Mouse (Mus musculus): Measurements from ENCODE around the gene Fndc3a.
A peak's percentile ranks its signal among the peaks of the same experiment; 100 is the strongest.

Fndc3a gene

DNA sequence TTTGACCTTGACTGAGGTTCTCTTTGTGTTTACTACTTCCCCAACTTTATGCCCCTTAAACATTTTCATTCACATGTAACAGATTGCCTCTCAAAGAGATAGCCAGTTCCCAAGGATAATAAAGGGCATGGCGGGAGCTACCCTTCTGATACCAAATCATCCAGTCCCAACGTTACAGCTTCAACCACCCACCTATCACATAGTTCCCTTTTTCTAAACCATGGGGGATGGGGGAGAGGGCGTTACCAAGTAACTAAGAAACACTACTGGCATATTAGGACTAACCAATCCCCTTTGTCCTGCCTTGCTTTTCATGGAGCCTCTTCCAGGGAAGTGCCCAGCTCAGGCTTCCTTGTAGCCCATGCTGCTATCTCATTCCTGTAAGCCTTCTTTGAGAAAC lies 32.6 kb downstream of the Fndc3a start:
- DNase-seq (ENCODE audit: inconsistent age in 2 of 2, low spot score in 1 of 2), result no peak

DNA sequence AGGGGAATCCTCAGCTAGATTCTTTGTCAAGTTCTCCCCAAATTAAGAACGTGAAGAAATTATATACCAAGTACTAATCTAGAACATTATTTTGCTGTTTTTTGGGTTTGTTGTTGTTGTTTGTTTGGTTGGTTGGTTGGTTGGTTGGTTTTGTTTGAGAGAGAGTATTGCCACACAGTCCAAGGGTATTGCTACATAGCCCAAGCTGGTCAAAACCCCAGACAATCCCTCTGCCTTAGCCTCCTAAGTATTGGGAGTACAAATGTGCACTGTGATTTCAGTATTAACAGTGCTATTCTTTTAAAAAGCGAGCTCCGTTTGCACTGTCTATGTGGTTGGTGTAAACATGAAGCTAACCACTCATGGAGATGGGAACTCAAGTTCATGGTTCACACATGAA lies 37.9 kb downstream of the Fndc3a start:
- peak in 1 of 2 experiments; percentile 41 for DNase-seq (ENCODE audit: inconsistent age in 2 of 2, low spot score in 1 of 2)

DNA sequence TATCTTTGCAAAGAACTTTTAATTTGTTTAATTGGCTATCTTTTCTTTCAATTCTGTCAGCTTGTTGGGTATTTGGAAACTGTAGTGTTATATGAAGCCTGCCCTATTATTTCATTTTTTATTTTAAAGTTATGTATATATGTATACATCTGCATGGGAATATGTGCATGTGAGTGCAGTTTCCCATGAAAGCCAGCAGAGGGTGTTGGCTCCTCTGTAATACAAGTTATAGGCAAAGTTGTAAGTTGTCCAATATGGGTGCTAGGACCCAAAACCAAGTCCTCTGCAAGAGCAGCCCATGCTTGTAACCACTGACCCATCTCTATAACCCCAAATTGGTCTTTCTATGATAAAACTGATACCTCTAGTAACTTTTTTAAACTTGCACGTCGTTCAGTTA lies 38.8 kb downstream of the Fndc3a start:
- no peak for DNase-seq (ENCODE audit: inconsistent age in 2 of 2, low spot score in 1 of 2)

DNA sequence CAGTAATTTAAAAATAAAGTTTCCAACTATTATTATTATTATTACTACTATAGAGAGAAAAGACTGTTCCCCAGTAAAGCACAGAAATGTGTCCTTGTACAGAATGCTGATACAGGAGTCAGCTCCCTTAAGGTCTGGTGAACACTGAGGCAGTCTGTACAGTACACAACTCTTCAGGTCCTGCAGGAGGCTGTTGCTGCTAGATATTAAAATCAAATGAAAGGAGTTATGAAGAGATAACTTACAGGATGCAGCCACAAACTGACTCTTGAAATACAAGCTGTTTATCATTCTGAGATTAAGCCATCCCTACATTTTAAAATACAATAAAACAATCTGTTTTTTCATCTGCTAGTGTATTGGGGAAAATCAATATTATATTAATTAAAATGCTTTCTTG lies 60.5 kb downstream of the Fndc3a start:
- no peak for DNase-seq (ENCODE audit: inconsistent age in 2 of 2, low spot score in 1 of 2)

DNA sequence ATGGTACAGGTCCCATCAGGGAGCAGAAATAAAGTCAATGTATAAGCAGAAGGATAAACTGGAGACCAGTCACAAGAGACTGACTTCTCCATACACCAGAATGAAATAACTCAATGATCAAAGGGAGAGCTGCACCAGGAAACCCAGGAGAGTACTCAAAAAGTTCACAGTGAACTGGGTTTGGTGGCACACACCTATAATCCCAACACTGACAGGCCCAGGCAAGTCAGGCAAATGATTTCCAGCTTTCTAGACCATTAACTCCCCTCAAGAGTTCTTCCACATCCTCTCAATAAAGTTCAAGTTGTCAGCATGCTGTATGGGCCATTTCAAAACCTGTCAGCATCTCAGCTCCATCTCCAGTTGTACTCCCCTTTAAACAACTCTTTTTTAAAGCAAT lies 64.3 kb downstream of the Fndc3a start:
- no peak for DNase-seq (ENCODE audit: inconsistent age in 2 of 2, low spot score in 1 of 2)

DNA sequence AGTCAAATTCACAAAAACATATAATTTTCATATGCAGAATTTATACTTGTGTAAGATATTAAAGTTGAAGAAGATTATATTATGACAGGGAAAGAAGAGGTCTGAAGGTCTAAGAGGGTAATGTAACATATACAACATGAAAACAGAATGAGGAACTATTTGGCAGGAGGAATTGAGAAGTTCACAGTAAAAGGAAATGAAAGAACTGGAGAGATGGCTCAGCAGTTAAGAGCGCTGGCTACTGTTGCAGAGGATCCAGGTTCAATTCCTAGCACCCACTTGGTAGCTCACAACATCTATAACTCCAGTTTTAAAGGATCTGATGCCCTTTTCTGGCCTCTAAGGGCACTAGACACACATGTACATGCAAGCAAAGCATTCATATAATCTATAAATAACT lies 65.2 kb downstream of the Fndc3a start:
- DNase-seq (ENCODE audit: inconsistent age in 2 of 2, low spot score in 1 of 2), result no peak

DNA sequence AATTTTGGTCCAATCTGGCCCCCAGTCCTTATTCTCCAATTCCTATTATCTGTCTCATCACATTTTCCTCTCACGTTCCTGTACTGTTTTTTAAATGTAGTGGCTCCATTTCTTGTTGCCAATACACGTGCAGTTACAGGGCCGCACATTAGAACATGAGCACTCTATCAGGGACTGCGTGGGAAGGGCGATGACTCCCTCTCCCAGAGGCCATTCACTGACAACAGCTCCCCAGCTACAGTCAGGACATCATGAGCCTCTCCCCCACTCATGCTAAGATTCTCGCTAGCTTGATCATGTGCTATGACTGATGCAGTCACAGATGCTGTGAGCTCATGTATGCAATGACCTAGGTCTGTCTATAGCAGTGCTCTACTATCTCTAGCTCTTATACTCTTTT lies 71.3 kb downstream of the Fndc3a start:
- no peak for DNase-seq (ENCODE audit: inconsistent age in 2 of 2, low spot score in 1 of 2)

DNA sequence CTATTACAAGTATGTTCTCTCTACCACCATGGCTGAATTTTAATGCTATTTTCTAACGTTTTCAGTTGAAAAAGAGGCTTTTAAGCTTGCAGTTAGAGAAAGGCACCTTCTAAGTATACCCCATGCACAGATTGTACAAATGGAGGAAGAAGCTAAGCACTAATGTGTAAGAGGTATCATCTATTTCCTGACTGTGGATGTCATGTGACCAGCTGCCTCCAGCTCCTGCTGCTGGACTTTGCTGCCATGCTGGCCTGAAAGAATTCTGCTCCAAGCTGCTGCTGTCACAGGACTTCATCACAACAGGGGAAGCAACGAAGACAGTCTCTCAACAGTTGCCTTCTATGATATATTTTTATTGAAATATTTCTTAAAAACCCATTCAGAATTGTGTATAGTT lies 76.2 kb downstream of the Fndc3a start:
- DNase-seq (ENCODE audit: inconsistent age in 2 of 2, low spot score in 1 of 2), result no peak

DNA sequence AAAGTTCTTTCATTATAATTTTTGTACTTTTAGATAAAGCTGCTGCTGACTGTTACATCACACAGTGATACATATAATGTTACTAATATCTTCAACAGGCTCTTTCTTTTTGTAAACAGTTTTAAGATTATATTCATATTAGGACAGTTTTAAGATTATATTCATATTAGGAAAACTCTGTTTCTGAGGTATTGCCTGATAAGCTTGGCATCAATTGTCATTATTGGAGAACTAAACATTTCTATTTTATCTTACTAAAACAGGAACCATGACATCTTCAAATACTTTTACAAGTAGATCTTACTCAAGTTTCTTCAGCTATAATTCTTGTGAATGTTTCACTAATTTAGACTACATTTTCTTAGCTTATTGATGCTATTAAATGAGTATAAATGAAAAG lies 84.4 kb downstream of the Fndc3a start:
- no peak for DNase-seq (ENCODE audit: inconsistent age in 2 of 2, low spot score in 1 of 2)

DNA sequence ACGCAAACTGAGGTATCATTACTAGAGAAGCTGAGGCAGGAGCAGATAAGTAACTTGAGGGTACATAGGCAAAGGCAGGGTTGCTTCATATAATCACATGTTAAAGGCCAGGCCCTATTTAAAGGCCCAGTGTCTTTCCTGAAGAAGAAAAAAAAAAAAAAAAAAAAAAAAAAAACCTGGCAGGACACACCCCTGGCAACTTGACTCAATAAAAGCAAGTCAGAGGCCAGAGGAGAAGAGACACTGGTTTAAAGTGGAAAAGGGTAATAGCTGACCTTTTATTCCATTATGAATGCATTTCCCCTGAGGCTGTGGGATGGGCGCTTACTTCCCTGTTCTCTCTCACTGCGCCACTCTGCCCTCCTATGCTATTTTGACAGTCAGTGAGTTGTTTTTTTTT lies 105.7 kb downstream of the Fndc3a start:
- no peak for DNase-seq (ENCODE audit: inconsistent age in 2 of 2, low spot score in 1 of 2)

DNA sequence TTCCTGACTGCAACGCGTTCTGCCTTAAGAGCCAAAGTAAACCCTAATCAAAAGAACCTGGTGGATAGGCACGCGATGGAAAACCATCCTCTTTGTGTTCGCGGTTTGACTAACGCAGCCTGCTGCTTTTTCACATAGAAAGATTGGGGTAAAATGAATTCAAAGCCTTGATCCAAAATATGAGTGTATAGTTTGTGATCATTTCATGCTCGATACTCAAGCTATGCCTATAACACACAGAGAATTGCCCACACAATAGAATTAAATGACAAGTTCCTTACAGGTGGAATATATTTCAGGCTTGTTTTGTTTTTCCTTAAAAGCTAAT lies 106.6 kb downstream of the Fndc3a start:
- no peak for DNase-seq (ENCODE audit: inconsistent age in 2 of 2, low spot score in 1 of 2)

DNA sequence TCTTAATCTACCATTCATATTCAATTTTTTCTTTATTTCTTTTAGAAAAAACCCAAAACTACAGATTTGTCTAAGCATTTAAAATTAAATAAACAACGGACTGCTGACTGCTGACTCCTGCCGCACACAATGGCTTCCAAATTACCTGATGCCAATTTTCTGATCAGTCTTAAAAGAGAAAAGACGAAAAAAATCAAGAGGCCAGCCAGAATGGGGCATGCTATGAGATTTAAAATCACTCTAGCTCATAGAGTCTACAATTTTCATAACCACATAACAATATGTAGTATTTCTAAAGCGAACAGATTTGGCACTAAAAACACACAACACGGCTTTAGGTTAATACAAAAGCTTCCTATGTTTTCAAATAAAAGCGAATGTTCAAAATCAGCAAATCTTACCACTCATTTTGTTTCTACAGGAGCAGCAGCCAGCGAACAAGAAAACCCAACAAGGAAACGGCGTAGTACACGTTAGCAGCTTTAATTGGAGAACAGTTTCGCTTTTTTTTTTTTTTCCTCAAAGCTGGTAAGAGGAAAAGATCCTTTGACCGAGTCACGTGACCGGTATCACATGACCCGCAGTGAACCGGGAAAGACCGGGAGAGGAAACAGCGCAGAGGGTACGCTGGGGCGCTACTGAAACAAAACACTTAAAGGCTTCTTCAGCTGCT lies 107.1 kb downstream of the Fndc3a start:
- DNase-seq (ENCODE audit: inconsistent age in 2 of 2, low spot score in 1 of 2), result peak; percentile 89 to 96

DNA sequence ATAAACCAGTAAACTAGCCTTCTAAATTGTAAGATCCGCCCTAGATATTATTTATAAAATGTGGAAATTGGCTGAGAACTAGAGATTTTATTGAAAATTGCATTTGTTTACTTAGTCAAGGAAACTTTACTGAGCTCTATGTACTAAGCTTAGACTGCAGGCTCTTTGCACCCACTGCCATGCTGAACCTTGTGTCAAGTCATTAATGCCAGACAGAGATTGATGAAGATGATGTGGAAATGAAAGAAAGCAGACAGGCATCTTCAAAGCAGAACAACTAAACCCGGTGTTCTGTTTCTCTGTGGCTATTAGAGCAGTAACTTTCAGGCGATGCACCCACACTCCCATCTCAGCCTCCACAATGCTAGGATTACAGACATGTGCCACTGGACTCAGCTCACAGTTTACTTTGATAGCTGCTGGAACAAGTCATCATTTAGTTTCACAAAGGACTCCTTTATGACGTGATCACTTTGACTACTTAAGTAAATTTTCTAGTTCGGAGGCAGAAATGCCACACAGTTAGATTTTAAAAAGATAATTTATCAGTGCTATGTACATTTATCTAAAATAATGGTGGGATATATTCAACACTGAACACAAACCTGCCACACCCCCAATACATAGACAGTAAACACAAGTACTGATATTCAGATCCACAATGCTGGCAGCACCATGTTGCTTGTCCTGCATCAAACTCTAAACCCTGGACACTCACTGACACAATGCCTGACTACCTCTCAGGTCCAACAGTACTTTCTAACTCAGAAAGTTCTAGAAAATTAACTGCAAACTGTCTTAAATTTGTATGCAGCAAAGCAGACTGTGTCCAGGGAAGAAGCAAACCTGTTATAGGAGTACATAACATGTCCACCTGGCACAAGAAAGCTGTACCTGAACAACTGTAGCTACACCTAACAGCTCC lies 108.2 kb downstream of the Fndc3a start:
- DNase-seq (ENCODE audit: inconsistent age in 2 of 2, low spot score in 1 of 2), result peak in 1 of 2 experiments; percentile 59

DNA sequence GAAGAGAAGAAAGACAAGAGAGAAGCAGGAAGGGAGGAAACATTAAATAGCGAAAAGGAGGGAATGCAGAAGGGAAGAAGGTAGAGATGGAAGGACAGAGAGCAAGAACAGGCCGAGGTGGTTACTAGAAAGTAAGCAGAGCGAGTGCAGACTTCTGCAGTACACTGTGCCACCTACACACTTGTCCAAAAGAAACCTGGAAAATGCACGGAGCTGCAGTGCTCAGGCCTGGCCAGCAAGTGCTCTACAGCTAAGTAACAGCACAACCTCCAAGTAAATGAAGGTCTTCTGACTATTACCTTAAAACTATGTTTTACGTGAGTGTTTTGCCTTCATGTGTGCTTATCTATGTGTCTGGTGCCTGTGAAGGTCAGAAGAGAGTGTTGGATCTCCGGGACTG lies 109.4 kb downstream of the Fndc3a start:
- peak in 1 of 2 experiments; percentile 42 for DNase-seq (ENCODE audit: inconsistent age in 2 of 2, low spot score in 1 of 2)

DNA sequence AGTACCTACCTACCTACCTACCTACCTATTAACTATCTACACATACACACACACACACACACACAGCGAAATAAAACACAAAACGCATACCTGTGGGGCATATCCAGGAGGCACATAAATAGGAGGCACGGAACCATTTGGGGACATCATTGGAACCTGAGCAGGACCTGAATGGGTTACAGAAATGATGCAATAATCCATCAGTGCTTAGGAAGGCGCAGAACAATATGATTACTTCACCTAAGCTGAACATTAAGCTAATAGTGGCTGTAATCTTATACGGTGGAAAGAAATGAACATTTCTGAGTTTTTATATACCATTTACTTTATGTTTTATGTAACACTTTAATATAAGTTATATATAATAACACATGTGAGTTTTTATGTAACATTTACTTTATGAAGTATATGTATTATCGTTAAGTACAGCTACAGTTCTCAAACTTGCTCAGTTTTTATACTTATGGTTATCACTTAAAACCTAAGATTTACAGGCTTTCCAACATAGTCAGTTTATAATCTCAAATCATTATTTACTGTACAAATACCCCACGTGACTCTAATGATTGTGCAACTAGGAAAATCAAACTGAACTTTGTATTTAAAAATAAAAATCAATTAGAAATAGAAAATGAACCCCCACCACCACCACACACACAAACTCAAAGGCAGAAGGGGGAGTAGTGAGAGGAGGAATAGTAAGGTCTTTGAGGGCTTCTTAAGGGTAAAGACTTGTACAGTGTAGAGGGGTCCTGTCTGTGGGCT lies 110.6 kb downstream of the Fndc3a start:
- no peak for DNase-seq (ENCODE audit: inconsistent age in 2 of 2, low spot score in 1 of 2)

DNA sequence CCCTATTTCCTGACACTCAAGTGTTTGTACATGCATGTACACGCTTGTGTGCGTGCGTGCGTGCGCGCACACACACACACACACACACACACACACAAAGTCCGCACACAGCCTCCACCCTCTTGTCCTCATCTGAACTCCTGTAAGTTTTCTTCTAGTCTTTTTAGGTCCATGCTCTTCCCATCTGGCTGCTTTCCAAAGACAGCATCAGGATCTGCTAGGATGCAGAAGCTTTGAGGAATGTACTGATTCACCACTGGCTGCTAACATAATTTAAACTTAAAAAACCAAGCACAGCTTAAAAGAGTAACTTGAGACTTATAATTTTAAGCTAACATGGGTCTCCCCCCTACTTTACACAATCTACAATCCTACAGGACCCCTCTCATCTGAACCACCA lies 115.6 kb downstream of the Fndc3a start:
- no peak for DNase-seq (ENCODE audit: inconsistent age in 2 of 2, low spot score in 1 of 2)

DNA sequence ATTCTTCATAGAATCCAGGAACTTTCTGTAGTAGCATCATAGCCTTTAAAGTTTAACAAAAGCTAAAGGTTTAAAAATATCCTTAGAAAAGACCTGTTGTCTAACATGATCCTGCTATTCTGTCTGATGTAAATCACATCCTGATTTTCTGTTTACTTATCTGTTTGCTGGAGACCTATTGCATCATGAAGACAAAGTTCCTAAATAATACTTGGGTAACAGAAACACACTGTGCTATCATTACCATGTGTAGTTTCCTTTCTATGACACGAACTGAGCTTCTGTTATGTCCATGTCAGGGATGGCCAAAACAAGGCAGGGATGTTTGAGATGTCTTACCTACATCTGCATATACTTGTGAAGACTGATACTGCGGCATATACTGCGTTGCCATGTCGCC lies 120.4 kb downstream of the Fndc3a start:
- DNase-seq (ENCODE audit: inconsistent age in 2 of 2, low spot score in 1 of 2), result no peak

DNA sequence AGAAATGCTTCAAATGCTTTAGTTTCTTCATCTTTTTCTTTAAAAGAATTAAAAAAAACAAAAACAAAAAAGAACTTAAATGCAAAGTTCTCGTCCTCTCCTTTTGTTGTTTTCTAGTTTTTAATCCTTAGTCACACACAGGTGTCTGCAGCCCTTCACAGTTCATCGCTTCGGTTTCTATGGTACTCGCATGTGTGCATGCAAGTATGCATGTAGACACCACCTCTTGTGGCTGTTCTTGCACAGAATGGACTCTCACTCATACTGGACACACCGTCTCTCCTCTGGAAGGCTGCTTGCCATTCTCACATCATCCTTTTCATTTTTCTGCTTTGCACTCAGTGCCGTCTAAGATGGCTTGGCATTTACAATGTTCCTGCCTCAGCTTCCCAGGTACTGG lies 126.8 kb downstream of the Fndc3a start:
- DNase-seq (ENCODE audit: inconsistent age in 2 of 2, low spot score in 1 of 2), result no peak

DNA sequence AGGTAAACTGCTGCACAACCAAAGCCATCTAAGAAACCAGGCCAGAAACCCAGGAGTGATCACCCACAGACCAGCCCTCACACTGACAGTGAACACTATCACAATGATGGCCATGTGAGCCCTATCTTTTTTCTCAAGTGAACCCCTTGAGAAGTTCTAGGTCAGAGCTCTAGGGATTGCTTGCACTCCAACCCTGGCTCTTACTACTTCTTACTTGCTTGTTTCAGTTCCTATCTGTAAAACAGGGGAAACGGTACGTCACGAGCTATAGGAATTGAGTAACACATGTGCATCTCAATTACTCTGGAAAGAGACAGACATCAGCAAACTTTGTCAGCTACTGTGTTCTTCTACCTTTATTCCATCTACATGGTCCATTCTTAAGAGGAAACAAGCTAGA lies 128.8 kb downstream of the Fndc3a start:
- no peak for DNase-seq (ENCODE audit: inconsistent age in 2 of 2, low spot score in 1 of 2)

DNA sequence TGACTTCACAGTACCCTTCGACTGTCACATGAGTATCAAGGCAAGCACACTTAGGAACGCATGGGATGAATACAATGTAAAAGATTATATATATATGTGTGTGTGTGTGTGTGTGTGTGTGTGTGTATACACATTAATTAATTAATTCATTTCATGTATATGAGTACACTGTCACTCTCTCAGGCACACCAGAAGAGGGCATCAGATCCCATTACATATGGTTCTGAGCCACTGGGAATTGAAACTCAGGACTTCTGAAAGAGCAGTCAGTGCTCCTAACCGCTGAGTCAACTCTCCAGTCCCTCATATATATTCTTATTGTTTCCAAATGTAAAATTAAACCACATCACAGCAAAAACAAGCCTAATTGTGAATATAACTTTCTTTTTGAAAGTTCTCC lies 133.5 kb downstream of the Fndc3a start:
- DNase-seq (ENCODE audit: inconsistent age in 2 of 2, low spot score in 1 of 2), result no peak

DNA sequence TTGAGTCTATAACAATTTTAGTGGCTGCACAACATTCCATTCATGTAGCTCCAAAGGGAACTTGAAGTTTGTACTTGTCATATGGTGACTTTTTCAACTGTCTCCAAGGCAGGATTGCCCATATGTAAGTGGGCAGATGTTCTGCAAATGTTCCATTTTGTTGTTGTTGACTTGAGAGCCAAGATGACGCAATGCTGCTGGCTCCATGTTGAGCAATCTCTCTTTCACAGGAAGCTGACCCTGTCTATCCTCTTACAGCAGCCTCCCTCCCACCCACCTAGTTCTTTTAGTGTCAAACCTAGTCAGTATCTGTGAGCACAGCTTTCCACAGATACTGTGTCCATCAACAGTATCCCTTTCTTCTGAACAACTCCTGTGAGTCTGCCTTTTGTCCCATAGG lies 145.9 kb downstream of the Fndc3a start:
- peak in 1 of 2 experiments; percentile 59 for DNase-seq (ENCODE audit: inconsistent age in 2 of 2, low spot score in 1 of 2)

DNA sequence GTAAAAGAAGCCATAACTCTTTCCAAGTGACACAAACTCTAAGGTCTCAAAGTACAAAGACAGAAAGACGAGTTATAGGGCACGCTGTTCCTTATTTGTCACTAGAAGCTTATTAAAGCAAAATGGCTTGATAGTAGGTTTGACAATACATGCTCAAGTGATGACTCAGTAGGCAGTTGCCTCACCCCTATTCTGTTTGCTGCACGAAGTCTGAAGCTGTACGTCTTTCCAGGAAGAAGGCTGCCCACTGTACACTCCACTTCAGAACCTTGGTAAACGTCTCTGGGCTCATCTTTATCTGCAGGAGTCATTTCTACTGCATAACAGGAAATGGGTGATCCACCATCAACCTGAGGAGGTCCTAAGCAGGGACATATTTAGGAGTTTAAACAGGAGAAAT lies 151.0 kb downstream of the Fndc3a start:
- DNase-seq (ENCODE audit: inconsistent age in 2 of 2, low spot score in 1 of 2), result peak in 1 of 2 experiments; percentile 70
